Mouse (Mus musculus): Measurements from ENCODE around the gene Gm3045.

Gm3045 gene

GRCm38 (mm10) chr13:56426365-56426764 is at the start of gene Gm3045:
Gene Gm3045 (plus strand): TSS chr13:56426594.
- DNase-seq, result no peak

- no peak for DNase-seq
Observed at GRCm38 (mm10) chr13:56380855-56381685, 45.3 kb upstream of the Gm3045 start.

GRCm38 (mm10) chr13:56383406-56383805 is 43.0 kb upstream of the Gm3045 start:
- no peak for DNase-seq

- DNase-seq, result no peak
Observed at GRCm38 (mm10) chr13:56386411-56386810, 40.0 kb upstream of the Gm3045 start.

GRCm38 (mm10) chr13:56387374-56387773 is 39.0 kb upstream of the Gm3045 start:
- no peak for DNase-seq

DNA sequence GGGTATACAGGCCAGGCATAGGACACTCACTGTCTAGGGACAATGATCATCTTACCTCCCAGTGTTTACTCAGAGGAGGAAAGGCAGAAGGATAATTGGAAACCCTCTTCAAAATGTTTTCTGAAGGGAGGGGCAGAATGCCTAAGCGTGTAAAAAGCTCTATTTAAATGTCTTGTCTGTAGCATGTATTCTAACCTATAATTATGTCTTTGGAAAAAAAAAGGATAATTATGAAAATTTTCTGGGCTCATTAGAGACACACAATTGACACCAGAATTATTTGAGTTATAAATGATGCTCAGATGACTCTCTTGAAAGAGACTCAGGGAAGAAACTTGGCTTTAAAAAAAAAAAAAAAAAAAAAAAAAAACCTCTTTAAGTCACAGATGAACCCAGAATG is 38.4 kb upstream of the Gm3045 start:
- no peak for DNase-seq

GRCm38 (mm10) chr13:56397572-56397971 is 28.8 kb upstream of the Gm3045 start:
- DNase-seq, result peak; percentile 83

DNA sequence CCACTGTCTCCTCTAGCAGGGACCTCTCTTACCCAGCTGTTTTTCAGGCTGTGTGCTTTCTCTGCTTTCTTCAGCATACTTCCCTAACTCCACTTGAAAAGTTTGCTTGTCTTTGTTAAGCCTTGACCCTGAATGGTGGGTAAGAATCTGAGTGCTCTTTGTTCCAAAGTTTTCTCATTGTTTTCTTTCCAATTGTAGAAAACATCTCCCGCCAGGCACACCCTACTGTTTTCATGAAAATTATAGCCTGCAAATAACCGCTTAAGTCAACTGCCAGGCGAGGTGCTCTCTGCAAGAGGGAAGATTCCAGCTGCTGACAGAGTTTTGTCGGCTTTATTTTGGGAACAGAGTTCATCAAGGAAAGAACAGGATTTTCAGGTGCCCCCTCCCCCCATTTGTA is 25.2 kb upstream of the Gm3045 start:
- DNase-seq, result no peak

- DNase-seq, result no peak
Observed at GRCm38 (mm10) chr13:56403381-56404086, 22.9 kb upstream of the Gm3045 start.

DNA sequence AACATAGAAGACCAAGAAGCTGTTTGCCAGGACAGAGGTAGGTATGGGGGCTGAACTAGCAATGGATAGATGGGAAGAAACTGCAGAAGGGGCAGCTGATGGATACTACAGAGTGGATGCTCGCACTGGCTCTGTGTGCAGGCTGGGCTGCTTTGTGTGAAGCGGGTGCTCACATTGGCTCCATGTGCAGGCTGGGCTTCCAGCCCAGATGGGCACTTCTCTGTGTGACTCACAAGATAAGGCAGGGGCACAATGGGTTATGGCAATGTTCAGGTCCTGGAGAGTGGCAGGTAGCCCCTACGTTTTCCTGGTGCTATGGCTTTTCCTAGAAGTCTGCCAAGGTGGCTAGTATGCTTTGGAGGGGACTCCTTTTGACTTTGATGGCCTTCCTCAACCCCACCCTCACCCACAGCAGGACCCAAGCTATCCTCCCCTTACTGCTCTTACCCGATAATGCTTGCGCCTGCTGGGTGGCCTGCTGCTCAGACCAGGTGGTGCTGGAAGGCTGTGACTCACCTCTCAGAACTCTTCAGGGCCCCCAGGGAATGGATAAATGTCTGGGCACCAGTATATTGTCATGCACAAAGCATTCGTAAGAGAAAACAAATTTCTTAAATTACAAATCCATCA is 21.8 kb upstream of the Gm3045 start:
- no peak for DNase-seq

DNA sequence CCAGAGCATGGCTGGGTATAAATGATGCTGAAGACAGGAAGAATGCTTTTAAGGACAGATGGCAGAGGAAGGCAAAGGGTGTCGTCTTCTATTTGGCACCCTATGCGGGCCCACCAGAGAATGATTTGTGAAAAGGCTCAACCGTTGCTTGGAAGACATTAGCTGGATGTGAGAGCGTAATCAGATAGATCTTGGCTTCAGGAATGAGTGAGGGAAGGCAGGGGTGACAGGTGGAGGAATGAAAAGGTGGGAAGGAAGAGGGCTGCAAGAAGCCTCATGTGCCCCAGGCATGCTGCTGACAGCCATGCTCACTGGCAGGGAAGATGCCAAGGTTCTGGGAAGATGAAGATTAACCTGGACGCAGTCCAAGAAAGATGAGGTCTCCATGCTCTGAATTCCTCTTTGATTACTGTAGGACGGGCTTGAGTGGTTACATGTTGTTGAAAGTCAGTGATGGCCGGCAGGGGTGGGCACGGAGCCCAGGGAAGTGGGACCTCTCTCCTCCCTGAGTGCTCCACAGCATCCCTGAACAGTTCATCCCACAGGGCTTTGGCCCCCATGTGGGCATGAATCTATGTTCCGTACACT is 14.0 kb upstream of the Gm3045 start:
- peak; percentile 27 for DNase-seq

- DNase-seq, result no peak
Observed at GRCm38 (mm10) chr13:56418685-56419483, 7.5 kb upstream of the Gm3045 start.

DNA sequence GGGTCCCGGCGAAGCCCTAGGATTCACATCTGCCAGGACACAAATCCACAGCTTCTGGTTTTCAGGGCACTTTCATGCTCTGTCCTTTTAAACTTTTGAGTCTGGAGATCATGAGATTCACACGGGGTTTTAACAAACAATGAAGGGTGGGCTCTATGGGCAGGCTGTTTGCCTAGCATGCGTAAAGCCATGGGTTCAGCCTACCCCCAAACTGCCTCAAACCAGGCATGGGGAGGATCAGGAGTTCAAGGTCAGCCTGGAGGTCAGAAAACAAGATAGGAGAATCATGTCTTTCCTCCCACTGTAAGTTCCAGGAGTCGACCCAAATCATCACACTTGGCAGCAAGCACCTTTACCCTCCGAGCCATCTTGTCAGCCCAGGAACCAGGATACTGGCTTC is 6.9 kb upstream of the Gm3045 start:
- no peak for DNase-seq

DNA sequence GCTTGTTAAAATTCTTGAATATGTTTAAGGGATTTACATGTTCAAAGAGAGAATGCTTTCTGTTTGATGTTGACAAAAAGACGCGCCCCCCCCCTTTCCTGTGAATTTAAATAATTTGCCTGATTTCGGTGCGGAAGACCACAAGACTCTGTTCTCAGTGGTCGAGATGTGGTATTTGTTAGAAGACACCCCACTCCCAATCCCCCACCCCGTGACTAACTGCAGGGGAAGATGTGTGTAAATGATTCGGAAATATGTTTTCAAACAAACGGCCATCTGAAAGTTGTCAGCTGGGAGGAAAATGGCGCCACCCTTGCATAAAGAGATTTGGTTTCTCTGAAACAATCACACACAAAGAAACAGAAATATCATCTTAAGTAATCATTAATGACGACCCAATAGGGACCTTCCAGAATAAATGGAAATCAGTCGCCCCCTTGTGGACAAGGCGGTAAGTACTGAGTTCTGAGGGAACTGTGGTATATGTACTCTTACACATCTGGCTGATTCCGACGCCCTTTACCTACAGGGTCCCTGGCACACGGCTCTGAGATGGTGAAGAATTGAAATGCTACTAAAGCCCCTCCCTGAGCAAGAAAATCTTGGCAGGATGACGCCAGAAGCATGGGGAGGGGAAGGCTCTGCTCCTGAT is 4.2 kb upstream of the Gm3045 start:
- peak; percentile 78 for DNase-seq

- DNase-seq, result no peak
Observed at GRCm38 (mm10) chr13:56425931-56426330, 463 bp upstream of the Gm3045 start.

- DNase-seq, result peak; percentile 84
Observed at GRCm38 (mm10) chr13:56428724-56429500, 2.5 kb downstream of the Gm3045 start.

DNA sequence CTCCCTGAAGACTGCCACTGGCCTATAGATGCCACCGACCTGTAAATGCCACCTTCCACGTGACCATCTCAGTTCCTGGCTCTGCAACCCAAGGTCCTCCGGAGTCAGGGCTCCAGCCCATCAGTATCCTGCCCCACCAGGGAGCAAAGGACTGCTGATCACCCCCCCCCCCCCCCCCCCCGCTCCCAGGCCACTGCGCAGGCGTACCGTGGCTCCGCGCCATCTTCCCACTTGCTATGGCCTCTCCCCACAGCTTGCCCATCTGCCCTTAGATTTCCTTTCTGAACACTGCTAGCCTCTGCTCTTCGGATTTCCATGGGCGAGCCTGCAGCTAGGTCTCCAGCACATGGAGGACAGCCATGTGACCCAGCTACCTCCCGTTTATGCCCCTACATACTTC is 6.1 kb downstream of the Gm3045 start:
- no peak for DNase-seq

- DNase-seq, result peak; percentile 79
Observed at GRCm38 (mm10) chr13:56433466-56433865, 7.1 kb downstream of the Gm3045 start.

GRCm38 (mm10) chr13:56434311-56434751 is 7.9 kb downstream of the Gm3045 start:
- DNase-seq, result no peak

- DNase-seq, result no peak
Observed at GRCm38 (mm10) chr13:56435615-56436287, 9.4 kb downstream of the Gm3045 start.

Data from retina, postnatal 1 day (tissue).